Mouse (Mus musculus): ENCODE measurements around the gene Ica1.

Gene Ica1

DNA sequence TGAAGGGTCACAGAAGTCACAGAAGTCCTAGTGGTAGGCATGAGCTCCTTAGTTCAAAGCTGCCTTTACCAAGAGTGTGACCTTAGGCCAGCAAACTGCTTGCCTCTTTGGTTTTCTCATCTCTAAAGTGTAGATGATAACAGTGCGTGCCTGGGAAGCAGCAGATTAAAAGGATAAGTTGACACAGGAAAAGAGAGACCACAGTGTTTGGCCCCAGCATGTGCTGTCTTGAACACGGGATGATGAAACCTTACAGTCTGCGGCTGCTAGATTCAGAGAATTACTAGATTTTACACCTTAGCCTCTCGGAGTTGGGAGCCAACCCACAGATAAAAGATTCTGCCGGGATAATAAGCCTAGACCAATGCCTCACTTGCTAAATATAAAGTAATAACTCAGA lies 137.4 kb downstream of the Ica1 start:
- DNase-seq (ENCODE audit: low read depth) = no peak

DNA sequence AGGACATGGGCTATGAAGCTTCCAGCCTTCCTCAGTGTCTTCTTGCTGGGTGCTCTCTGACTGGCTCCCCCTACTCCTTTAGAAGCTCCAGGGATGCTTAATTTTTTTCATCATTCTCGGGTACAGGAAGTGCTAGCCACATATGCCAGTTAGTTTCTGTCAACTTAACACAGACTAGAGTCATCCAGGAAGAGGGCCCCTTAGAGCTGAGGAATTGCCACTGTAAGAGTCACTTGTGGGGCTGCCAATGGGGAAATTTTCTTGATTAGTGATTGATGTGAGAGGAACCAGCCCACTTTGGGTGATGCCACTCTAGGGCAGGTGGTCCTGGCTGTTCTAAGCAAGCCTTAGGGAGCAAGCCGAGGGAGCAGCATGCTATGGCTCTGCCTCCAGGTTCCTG lies 138.8 kb downstream of the Ica1 start:
- no peak for DNase-seq (ENCODE audit: low read depth)

DNA sequence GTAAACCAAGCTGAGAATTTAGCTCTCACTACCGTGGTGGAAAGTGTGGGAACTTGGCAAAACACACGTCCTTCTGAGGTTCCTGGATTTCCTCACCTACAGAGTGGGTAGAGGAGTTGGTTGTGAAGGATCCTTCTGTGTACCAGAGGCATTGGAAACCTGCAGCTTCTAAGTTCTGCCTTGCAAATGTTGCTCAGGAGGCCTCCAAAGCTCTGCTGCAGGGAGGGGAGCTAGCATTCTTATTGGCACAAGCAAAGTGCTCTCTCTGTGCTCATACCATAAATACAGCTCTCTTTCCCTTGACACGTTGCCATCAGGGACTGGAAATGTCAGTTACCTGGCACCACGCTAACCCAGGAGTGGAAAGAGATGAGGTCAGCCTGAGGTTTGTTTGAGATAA lies 139.4 kb downstream of the Ica1 start:
- peak; percentile 61 for DNase-seq (ENCODE audit: low read depth)

DNA sequence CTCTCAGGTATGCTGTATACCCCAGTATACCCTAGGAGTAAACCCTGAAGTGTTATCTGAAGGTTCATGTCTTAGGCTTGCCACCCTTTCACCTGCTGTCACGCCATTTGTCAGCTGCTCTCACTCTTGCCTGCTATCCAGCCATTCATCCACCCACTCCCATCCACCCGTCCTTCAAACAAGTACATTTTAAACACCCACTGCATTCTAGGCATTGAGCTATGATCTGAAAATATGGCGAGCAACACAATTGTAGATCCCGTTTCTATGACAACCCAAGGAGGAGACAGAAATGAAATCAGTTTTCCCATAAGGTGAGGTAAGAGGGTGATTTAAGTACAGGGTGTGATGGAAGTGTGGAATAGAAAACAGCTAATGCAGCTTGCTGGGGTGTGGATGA lies 140.2 kb downstream of the Ica1 start:
- DNase-seq (ENCODE audit: low read depth) = no peak

DNA sequence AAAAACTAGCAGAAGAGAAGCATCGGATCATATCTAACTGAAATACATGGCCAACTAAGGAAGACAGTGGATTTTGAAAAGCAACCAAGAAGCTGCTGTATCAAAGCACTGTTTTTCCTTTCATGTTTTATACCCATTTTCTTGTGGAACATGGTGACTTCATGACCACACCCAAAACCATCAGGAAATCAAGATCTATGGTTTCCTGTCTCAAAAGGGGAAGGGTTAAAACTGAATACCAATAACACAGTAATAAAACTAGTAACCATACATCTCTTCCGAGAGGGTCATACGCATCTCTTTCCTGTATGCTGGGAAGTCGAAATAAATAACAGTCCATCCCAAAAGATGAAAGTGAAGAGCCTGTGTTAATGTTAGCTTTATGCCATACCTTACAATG lies 145.6 kb downstream of the Ica1 start:
- peak; percentile 68 for DNase-seq (ENCODE audit: low read depth)

DNA sequence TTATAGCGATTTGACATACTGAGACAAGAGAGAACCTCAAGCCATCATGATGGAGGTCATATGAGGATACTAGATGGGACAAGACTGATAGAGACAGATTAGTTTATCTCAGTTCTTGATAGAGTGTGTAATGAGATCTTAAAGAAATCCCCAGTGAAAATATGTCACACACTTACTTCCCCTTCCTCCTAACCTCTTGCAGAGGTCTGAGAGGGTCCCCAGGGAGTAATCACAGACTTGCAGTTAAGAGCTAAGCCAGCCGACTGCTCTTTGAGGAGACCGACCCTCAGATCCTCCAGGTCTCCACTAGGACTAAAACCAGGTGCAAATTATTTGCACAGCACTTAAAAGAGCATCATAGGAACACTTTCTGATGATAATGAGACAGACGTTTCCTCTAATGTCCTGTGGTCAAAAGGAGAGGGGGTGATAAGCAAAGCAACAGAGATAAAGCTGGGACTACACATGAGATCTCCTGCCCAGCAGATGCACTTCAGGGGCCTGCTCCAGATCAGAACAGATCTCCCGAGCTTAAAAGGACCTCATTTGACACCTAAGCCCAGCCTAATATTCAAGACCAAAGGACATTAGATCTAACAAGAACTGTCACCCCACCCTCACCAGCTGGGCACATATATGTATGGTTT lies 146.2 kb downstream of the Ica1 start:
- DNase-seq (ENCODE audit: low read depth) = no peak

DNA sequence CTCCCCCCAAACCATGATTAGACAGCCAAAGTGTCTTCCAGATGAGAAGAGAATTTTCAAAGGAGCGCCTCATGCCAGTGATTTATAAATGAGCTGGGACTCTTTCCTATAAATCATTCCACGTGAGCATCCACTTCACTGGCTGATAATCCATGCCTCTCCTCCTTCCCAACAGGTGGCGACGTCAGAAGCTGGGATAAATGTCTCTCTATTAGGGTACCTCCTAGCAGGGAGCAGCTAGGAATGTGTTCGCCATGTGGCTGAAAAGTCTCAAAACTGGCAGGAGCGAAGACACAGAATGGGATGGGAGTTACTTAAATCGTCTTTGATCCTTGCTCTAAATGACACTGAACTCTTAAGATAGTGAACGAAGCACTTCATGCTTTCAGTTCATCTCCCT lies 146.9 kb downstream of the Ica1 start:
- no peak for DNase-seq (ENCODE audit: low read depth)

DNA sequence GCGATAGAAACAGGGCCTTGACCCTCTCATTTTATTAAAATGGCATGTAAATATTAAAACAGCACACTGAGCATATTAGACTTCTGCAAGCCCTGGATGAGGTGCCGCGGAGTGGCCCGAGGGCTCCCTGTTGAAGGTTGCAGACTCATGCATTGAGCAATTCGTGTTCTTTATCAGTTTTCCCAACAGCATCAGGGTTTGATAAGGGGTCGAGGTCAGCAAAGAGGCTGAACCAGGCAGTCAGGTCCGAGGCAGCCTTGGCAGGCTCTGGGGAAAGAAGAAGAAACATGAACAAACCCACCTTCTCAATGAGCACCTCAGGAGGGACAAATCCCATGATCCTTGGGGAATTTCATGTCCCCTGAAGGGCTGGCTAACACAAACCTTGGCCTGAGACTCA lies 147.8 kb downstream of the Ica1 start:
- DNase-seq (ENCODE audit: low read depth) = no peak

DNA sequence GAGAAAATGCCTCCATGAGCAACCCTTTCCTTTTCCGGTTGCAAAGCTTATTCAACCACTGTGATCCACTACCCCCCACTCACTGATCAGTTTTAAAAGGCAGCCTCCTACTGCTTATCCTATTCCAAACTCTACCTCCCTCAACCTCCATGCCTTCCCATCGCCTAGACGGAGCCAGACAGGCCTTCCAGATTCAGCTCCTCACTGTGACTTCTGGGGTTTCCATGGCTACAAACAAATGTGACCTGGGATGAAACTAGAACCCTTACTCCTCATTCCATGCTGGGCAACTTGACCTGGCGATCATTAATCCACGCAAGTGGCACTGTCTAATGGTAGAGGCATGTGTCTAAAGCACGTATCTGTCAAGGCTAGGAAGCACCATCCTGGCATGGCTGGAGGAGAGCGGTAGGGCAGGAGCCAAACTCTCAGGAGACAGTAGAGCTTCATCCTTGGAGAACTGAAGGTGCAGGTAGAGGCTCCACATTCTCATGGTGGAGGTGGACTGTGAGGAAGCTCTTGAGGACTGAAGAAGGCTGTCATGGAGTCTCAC lies 149.5 kb downstream of the Ica1 start:
- no peak for DNase-seq (ENCODE audit: low read depth)

DNA sequence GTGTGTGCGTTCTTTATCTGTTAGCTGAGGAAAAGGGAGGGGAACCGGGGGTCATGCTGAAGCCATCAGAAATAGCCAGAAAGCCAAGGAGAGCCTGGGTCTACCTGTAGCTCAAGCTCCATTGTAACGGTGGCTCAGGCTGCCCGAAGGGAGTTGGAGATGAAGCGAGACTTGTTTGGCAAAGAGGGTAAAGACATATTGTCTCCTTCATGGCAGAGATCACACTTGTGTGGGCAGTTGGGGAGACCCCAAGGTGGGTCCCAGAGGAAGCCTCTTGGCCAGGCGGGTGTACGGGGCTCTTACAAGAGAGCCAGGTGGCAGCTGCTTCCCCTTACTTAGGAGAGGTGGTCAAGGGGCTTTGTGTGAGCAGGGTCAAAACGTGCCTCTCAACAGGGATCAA lies 150.1 kb downstream of the Ica1 start:
- no peak for DNase-seq (ENCODE audit: low read depth)

DNA sequence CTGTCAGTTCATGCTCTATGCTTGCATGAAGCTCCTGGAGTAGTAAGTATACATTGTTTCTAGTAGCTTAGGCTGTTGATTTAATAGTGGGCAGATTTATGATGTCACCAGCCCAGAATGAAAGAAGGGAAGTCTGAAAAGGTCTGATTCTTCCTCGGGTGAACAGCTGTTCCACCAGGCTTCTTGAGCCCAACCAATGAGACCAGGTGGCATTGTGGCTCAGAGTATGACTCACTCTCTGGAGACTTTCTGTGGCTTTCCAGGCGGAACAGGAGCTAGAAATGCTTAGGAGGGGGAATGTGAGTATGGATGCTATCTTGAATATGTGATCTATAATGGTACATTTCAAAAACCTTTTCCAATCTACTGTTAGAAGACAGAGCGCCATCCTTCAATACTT lies 155.2 kb downstream of the Ica1 start:
- no peak for DNase-seq (ENCODE audit: low read depth)

DNA sequence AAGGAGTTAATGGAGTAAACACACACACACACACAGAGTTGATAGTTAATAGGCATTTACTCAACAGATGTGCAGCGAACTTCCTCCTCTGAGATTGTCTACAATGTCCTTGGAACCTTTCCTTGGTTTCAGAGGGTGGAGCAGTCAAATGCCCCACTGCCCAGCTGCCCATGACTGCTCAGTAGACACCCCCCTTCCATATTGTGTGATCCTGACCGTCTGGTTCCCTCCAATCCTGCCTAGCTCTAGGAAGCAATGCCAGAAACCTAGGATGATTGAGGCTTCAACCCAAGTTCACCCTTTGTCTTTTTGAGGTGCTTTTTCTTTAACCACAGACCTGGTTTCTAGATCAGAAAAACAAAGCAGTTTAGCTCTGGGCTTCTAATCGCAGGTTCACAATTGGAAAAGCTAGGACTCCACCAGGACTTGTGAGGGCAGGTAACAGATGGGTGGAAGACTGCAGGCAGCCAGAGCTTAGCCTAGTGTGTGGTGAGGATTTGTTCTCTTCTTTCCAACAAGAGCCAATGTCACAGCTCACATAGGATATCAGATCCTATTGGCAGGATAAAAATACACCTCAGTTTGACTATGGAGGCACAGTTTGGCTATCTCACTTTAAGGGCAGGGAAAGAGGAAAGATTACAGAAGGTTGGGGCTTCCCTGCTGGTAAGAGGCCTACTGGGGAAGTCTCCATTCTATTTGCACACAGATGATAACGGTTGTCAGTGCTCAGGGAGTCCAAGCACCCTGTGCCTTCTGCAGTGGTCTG lies 158.5 kb downstream of the Ica1 start:
- no peak for DNase-seq (ENCODE audit: low read depth)

DNA sequence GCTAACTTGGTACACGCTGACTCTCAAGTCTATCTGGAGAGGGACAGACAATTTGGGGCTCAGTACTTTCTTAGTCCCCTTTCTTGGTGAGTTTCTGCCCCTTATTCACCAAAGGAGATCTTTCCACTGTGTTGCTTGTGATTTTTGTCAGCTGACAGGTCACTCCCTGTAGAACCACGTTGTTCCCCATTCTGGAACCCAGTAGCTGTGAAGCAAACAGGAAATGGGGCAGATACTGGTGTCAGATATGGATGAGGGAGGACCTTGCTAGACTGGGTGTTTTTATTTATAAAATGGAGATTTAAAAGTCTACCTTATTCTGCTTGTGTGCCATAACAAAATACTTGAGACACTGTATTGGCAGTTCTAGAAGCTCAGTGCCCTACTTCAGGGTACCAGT lies 160.9 kb downstream of the Ica1 start:
- DNase-seq (ENCODE audit: low read depth) = peak; percentile 55

DNA sequence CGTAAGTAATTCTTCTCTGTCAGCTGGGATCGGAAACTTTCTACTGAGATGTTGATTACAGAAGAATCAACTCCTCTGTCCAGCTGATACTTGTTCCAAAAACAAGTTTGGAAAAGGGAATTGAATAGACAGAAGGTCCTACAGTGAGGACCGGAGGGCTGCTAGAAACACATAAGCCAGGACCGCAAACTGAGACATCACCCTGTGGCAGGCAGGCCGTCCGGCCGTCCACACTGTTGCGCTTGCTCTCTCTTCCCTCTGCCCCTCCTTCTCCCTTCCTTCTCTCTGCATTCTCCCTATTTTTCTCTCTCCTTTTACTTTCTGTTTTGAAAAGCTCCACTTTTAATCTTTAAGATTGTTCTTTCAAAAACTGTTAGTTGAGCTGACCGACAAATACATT lies 186.6 kb downstream of the Ica1 start:
- DNase-seq (ENCODE audit: low read depth) = no peak

DNA sequence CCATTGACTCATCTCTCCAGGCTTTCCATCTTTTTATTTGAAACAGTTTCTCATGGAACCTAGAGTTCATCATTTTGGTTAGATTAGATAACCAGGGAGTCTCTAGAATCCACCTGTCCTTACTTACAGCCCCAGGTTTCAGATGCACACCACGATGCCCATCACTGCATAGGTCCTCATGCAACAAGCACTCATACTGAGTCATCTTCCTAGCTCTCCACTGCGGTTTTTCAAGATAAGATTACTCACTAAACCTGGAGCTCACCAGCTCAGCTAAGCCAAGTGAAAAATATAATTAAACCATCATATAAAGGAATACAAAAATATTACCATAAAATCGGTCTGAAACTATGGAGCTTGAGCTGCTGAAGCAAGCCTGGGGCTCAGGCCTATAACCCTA lies 194.4 kb downstream of the Ica1 start:
- DNase-seq (ENCODE audit: low read depth) = no peak

DNA sequence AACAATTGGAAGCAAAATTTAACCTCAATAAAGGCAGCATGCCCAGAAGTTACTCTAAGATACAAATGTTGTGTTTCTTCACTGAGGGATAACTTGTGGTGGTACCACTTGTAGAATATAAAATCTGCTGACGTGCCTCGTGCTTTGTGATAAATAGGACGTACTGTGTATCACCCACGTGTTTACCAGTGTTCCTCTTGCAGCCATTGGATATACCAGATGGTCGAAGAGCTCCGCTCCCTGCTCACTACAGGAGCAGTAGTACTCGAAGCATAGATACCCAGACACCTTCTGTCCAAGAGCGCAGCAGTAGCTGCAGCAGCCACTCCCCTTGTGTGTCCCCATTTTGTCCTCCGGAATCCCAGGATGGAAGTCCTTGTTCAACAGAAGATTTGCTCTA lies 195.9 kb downstream of the Ica1 start:
- DNase-seq (ENCODE audit: low read depth) = no peak
